Mouse (Mus musculus): ENCODE measurements around the gene Gm10272. TPM values are rescaled to one million over a fixed set of nuclear protein-coding genes. Genes with fewer than 3 reads are reported as not detected.
"Not testable (repeated sequence)": the region's sequence is repeated elsewhere in the genome, so short reads cannot be mapped to it uniquely, and the experiment has no call there.

Gm10272 gene
- polyA plus RNA-seq, 2 experiments: not detected

DNA sequence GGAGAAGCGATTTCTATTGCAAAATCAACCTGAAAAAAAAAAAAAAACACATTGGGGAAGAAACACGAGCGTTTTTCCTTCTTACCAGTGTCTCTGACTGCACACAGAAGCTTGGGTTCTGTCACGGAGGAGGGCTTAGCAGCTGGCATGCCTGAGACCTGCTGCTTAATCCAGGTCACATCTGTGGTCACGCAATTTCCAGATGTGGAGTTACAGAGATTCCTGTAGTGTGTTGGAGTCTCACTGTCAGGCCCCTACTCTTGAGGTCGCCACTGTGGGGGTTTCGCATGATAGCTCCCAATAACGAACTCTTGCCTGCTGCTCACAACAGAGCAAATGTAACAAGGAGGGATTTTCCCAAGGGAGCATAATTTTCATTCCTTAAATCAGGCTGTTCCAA is 22.2 kb upstream of the Gm10272 start:
- H3K4me3 ChIP-seq (ENCODE audit: insufficient read depth in 1 of 2, low read depth in 2 of 2, low read length in 2 of 2): no peak overlapping the region
- no peak for ATAC-seq (ENCODE audit: insufficient read depth)
- TF ChIP-seq CTCF (IDR thresholded peaks at IDR 0.05; ENCODE audit: low read depth): no peak
- TF ChIP-seq EP300 (IDR thresholded peaks at IDR 0.05; ENCODE audit: low read depth): no peak
- H3K9me3 ChIP-seq (ENCODE audit: control insufficient read depth, low read length): no peaks in the 10 kb centered on the region
- WGBS (ENCODE audit: insufficient replicate concordance): 31% methylated on average over 8 of the region's 8 CpGs
- peaks cover 35% of the 10 kb centered on the region for H3K27me3 ChIP-seq (ENCODE audit: control insufficient read depth, insufficient read depth, low read length)
- H3K27ac ChIP-seq: no peak overlapping the region
- H3K4me1 ChIP-seq (replicated peaks; ENCODE audit: control insufficient read depth in 2 of 2, insufficient read depth in 2 of 2, low read length in 1 of 2): no peaks in the 10 kb centered on the region
- no peak overlapping the region for H3K9ac ChIP-seq (replicated peaks)
- DNase-seq (ENCODE audit: low read depth in 3 of 3, low spot score in 3 of 3): no peak
- no peaks in the 10 kb centered on the region for H3K36me3 ChIP-seq (replicated peaks; ENCODE audit: control insufficient read depth, insufficient read depth, low read depth)
- H3K4me2 ChIP-seq (ENCODE audit: low read depth): no peak overlapping the region

DNA sequence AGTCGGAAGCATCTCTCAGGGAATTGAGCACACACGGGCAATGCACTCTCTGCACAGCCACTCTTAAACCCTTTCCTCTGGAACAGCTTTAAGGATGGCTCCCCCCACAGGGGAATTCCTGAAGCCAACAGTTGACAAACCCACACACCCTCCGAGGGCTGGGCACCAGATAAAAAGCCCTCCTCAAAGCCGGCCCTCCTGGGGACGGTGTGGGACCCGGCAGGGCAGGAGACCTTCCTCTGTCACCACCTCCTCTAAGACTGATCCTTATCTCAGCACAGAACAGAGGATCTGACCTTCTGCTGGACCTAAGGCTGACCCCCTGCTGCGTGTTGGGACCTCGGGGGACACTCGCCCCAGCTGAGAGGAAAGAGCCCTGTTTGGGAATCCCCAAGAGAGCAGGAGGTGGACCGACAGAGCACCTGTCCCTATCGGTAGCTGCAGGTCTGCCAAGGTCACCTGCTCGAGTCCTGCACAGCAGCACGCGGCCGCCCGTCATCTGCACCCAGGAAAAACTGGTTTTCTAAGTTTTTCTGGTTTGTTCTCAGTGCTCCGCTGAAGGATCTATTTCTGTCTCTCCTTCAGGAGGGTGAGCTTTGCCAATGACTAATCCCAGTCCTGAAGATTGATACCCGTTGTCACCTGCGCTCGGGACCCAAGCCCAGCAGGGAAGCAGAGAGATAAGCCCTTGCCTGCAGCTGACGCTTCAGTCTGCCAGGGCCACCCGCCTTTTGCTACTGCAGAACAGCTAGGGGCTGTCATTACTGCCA is 20.3 kb upstream of the Gm10272 start, which contains the start of gene Tspear:
TSS of gene Tspear (plus strand) at position 675 of the 770 bp plus-strand sequence.
- Histone ChIP-seq H3K4me3 (ENCODE audit: insufficient read depth in 1 of 2, low read depth in 2 of 2, low read length in 2 of 2) (no peak within 1 kb of the TSS), H3K36me3 (replicated peaks; ENCODE audit: control insufficient read depth, insufficient read depth, low read depth) (no peaks in the 10 kb centered on the region), H3K27me3 (ENCODE audit: control insufficient read depth, insufficient read depth, low read length) (peaks cover 31% of the 10 kb centered on the region), H3K4me1 (replicated peaks; ENCODE audit: control insufficient read depth in 2 of 2, insufficient read depth in 2 of 2, low read length in 1 of 2) (no peaks in the 10 kb centered on the region), H3K4me2 (ENCODE audit: low read depth) (no peak within 1 kb of the TSS), H3K9ac (replicated peaks) (no peak within 1 kb of the TSS), H3K9me3 (ENCODE audit: control insufficient read depth, low read length) (no peaks in the 10 kb centered on the region), H3K27ac (no peak within 1 kb of the TSS)
- 6% methylated on average over 22 of the region's 22 CpGs for WGBS (ENCODE audit: insufficient replicate concordance)
- DNase-seq (ENCODE audit: low read depth in 3 of 3, low spot score in 3 of 3): no peak
- no peak for TF ChIP-seq EP300 (IDR thresholded peaks at IDR 0.05; ENCODE audit: low read depth)
- no peak for TF ChIP-seq CTCF (IDR thresholded peaks at IDR 0.05; ENCODE audit: low read depth)
- ATAC-seq (ENCODE audit: insufficient read depth): no peak

- WGBS (ENCODE audit: insufficient replicate concordance): 18% methylated on average over 10 of the region's 10 CpGs
- H3K27me3 ChIP-seq (ENCODE audit: control insufficient read depth, insufficient read depth, low read length): peaks cover 31% of the 10 kb centered on the region
Measured at GRCm38 (mm10) chr10:77687021-77687420, 19.4 kb upstream of the Gm10272 start.

GRCm38 (mm10) chr10:77690356-77690807 is 16.0 kb upstream of the Gm10272 start, which contains the start of gene Gm19402:
TSS of gene Gm19402 (minus strand) at chr10:77690757.
- ATAC-seq (ENCODE audit: insufficient read depth): not testable (repeated sequence)
- 55% methylated on average over 3 of the region's 3 CpGs for whole genome bisulfite sequencing (ENCODE audit: insufficient replicate concordance)

More at GRCm38 (mm10) chr10:77687021-77687420, 19.4 kb upstream of the Gm10272 start:
- Histone ChIP-seq H3K27ac (no peak overlapping the region), H3K4me1 (replicated peaks; ENCODE audit: control insufficient read depth in 2 of 2, insufficient read depth in 2 of 2, low read length in 1 of 2) (no peaks in the 10 kb centered on the region), H3K9ac (replicated peaks) (no peak overlapping the region), H3K36me3 (replicated peaks; ENCODE audit: control insufficient read depth, insufficient read depth, low read depth) (no peaks in the 10 kb centered on the region), H3K9me3 (ENCODE audit: control insufficient read depth, low read length) (no peaks in the 10 kb centered on the region), H3K4me2 (ENCODE audit: low read depth) (no peak overlapping the region), H3K4me3 (ENCODE audit: insufficient read depth in 1 of 2, low read depth in 2 of 2, low read length in 2 of 2) (no peak overlapping the region)
- no peak for ATAC-seq (ENCODE audit: insufficient read depth)
- no peak for DNase-seq (ENCODE audit: low read depth in 3 of 3, low spot score in 3 of 3)
- TF ChIP-seq CTCF (IDR thresholded peaks at IDR 0.05; ENCODE audit: low read depth) (no peak), EP300 (IDR thresholded peaks at IDR 0.05; ENCODE audit: low read depth) (no peak)

DNA sequence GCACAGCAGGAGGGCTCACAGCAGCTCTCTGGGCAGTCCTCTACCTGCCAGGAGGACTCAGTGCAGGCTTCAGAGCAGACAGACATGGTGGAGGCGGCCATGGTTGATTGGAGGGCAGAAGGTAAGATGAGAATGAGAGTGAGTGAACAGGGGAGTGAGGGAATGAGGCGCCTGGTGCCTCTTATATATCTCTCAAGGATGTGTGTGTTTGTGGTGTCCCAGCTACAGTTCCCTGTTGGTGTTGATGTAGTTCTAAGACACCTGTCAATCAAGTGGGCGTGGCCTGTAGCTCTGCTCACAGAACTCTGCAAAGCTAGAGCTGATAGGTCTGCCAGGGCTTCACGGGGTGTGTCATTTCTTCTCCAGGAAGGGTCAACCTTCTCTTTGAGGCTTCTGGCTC is 9.3 kb upstream of the Gm10272 start, which contains the start of gene Gm9508:
TSS of gene Gm9508 (minus strand) at position 101 of the 400 bp plus-strand sequence.
- H3K9me3 ChIP-seq (ENCODE audit: control insufficient read depth, low read length): no peaks in the 10 kb centered on the region
- no peaks in the 10 kb centered on the region for H3K27me3 ChIP-seq (ENCODE audit: control insufficient read depth, insufficient read depth, low read length)
- no peak within 1 kb of the TSS for H3K27ac ChIP-seq
- ATAC-seq (ENCODE audit: insufficient read depth) (no peak), DNase-seq (ENCODE audit: low read depth in 3 of 3, low spot score in 3 of 3) (no peak)
- TF ChIP-seq EP300 (IDR thresholded peaks at IDR 0.05; ENCODE audit: low read depth) (no peak), CTCF (IDR thresholded peaks at IDR 0.05; ENCODE audit: low read depth) (no peak)
- no peak within 1 kb of the TSS for H3K4me3 ChIP-seq (ENCODE audit: insufficient read depth in 1 of 2, low read depth in 2 of 2, low read length in 2 of 2)
- H3K9ac ChIP-seq (replicated peaks): no peak within 1 kb of the TSS
- WGBS (ENCODE audit: insufficient replicate concordance): 34% methylated on average over 4 of the region's 4 CpGs
- no peaks in the 10 kb centered on the region for H3K36me3 ChIP-seq (replicated peaks; ENCODE audit: control insufficient read depth, insufficient read depth, low read depth)
- no peak within 1 kb of the TSS for H3K4me2 ChIP-seq (ENCODE audit: low read depth)
- no peaks in the 10 kb centered on the region for H3K4me1 ChIP-seq (replicated peaks; ENCODE audit: control insufficient read depth in 2 of 2, insufficient read depth in 2 of 2, low read length in 1 of 2)

More at GRCm38 (mm10) chr10:77690356-77690807, 16.0 kb upstream of the Gm10272 start, which contains the start of gene Gm19402:
- not testable (repeated sequence) for H3K4me2 ChIP-seq (ENCODE audit: low read depth); H3K9ac ChIP-seq (replicated peaks); H3K36me3 ChIP-seq (replicated peaks; ENCODE audit: control insufficient read depth, insufficient read depth, low read depth); H3K4me3 ChIP-seq (ENCODE audit: insufficient read depth in 1 of 2, low read depth in 2 of 2, low read length in 2 of 2); DNase-seq (ENCODE audit: low read depth in 3 of 3, low spot score in 3 of 3); H3K27ac ChIP-seq; H3K9me3 ChIP-seq (ENCODE audit: control insufficient read depth, low read length); H3K4me1 ChIP-seq (replicated peaks; ENCODE audit: control insufficient read depth in 2 of 2, insufficient read depth in 2 of 2, low read length in 1 of 2)
- peaks cover 24% of the 10 kb centered on the region for H3K27me3 ChIP-seq (ENCODE audit: control insufficient read depth, insufficient read depth, low read length)
